Mouse (Mus musculus) forebrain, embryonic 15.5 days (tissue): ENCODE data around the gene Tsfm. TPM values are rescaled to one million over a fixed set of nuclear protein-coding genes. Genes with fewer than 3 reads are reported as not detected.

Experiments
- ATAC-seq: fragments of 200-750 bp; cut with Nextera tagmentation; replicated peaks from 2 replicates; pipeline ENCODE4 v1.8.0; 2017; ENCODE audit warnings: mild to moderate bottlenecking, moderate TSS enrichment, moderate library complexity
- H3K27ac ChIP-seq: fragments of 300-500 bp; sonication (generic); replicated peaks from 2 replicates; pipeline ENCODE4 v1.5.1; 2015; ENCODE audit warnings: mild to moderate bottlenecking, inconsistent platforms
- H3K27me3 ChIP-seq: fragments of 300-500 bp; sonication (generic); 2 replicates; pipeline ENCODE4 v1.6.1; 2015; ENCODE audit warnings: inconsistent platforms
- H3K36me3 ChIP-seq: fragments of 300-500 bp; sonication (generic); 2 replicates; pipeline ENCODE4 v1.6.1; 2015; ENCODE audit warnings: mild to moderate bottlenecking, inconsistent platforms
- H3K4me1 ChIP-seq: fragments of 300-500 bp; sonication (generic); 2 replicates; pipeline ENCODE4 v1.6.1; 2015; ENCODE audit warnings: inconsistent platforms
- H3K4me2 ChIP-seq: fragments of 300-500 bp; sonication (generic); replicated peaks from 2 replicates; pipeline ENCODE4 v1.6.1; 2015; ENCODE audit warnings: mild to moderate bottlenecking, inconsistent platforms
- H3K4me3 ChIP-seq: fragments of 300-500 bp; sonication (generic); 2 replicates; pipeline ENCODE4 v1.5.1; 2015; ENCODE audit warnings: mild to moderate bottlenecking, inconsistent platforms
- H3K9ac ChIP-seq: fragments of 300-500 bp; sonication (generic); replicated peaks from 2 replicates; pipeline ENCODE4 v1.6.1; 2015; ENCODE audit warnings: mild to moderate bottlenecking, inconsistent platforms
- H3K9me3 ChIP-seq: fragments of 300-500 bp; sonication (generic); 2 replicates; pipeline ENCODE4 v1.6.1; 2016; ENCODE audit warnings: inconsistent platforms
- WGBS: fragments of 180-500 bp; shearing (Covaris S2); methylation state at CpG from one replicate; pipeline ENCODE4 v1.1.7; 2015; ENCODE audit warnings: mixed read lengths; 5-methylcytosine and 5-hydroxymethylcytosine counted together
- polyA plus RNA-seq: library from polyadenylated mRNA; unstranded; fragments of >200 nt; fragmentation: Nextera tagmentation; extraction: Ambion mirVana; gene quantifications from 2 replicates; pipeline ENCODE4 v1.2.1, GENCODE M21; 2015

Tsfm gene
- polyA plus RNA-seq, 1 experiment from 2014 or later: 67.3 TPM

DNA sequence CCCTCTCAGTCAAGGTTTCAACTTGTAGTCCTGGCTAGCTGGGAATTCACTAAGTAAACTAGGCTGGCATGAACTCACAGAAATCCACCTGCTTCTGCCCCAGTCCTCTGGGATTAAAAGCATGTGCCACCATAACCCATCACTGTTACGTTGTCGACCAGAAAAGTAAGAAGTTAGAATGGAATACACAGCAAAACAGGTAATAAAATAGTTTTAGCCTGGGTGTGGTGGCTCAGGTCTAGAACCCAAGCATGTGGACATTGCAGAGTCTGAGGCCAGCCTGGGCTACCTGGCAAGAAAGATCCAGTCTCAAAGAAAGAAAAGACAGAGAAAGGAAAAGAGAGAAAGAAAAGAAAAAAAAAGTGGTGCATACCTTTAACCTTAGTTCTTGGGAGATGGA, 30.9 kb upstream of the Tsfm start:
- Histone ChIP-seq H3K36me3 (peaks cover 31% of the 10 kb centered on the region), H3K4me2 (peak overlapping the region; percentile 74), H3K9ac (peak overlapping the region; percentile 76), H3K27me3 (no peaks in the 10 kb centered on the region), H3K4me1 (peaks cover 58% of the 10 kb centered on the region), H3K4me3 (peak overlapping the region; percentile 72), H3K9me3 (no peaks in the 10 kb centered on the region), H3K27ac (peak overlapping the region; percentile 96)
- 66% methylated on average over 2 of the region's 2 CpGs for WGBS
- ATAC-seq: no peak

DNA sequence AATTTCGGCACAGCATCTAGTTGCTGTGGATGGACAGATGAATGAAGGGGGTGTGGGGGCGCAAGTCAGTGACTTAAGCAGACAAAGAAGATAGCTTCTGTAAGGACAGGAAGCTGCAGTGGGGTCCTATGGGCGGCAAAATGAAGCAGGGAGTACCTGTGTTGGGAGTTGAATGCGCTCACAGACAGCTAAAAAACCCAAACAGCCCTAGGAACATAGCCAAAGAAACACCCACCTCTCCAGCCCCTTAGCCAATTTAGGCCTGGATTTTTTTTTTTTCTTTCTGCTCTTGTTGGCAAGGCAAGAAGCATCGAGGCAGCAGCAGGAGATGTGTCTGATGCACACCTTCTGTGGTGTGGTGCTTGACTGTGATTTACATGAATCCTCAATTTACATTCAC, 30.4 kb upstream of the Tsfm start:
- H3K4me1 ChIP-seq: peaks cover 59% of the 10 kb centered on the region
- H3K9ac ChIP-seq: peak overlapping the region; percentile 76
- no peaks in the 10 kb centered on the region for H3K9me3 ChIP-seq

DNA sequence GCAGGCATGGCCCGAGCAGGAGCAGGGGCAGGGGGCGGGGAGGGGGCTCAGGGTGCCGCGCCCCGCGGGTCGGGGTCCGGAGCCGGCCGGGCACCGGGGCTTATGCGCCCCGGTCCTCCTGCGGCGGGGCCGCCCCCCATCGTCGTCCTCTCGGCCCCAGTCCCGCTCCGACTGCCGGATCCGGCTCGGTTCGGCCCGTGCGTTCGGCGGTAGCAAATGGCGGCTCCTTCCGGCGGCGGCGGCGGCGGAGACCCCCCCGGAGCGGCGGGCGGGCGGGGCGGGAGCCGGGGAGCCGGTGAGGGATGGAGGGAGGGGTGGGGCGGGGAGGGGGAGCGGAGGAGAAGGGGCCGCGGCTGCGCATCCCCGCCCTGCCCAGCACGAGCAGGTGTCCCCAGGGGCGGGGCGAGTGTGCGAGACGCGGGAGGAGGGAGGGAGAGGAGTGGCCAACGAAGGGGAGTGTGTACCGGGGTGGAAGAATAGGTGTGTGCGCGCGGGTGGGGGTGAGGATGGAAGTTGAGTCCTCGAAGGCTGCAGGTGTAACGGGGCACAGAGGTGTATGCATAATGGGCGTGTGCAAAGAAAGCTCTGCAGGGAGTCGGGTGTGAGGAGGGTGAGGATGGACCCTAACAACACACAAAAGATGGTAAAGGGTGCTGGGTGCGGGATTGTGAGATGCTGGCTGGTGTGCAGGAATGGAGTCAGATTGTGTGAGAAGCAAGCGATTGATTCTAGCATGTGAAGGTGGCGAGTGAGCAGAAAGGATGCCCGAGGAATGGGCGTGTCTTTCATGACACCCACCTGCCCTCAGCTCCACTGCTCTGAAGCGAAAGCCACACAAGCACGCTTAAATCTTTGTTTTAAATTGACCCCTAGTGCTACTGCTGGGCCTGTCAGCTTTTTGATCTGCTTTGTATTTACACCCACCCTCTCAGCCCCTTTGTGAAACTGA, 29.6 kb upstream of the Tsfm start, which contains the start of gene March9:
Gene March9 (minus strand): TSS at position 217 of the 949 bp plus-strand sequence.
- H3K27me3 ChIP-seq: no peaks in the 10 kb centered on the region
- H3K4me1 ChIP-seq: peaks cover 54% of the 10 kb centered on the region
- under 1% methylated on average over 65 of the region's 72 CpGs for WGBS
- peak within 1 kb of the TSS; percentile 72 for H3K4me3 ChIP-seq
- H3K36me3 ChIP-seq: peaks cover 31% of the 10 kb centered on the region
- H3K4me2 ChIP-seq: peak within 1 kb of the TSS; percentile 74
- H3K27ac ChIP-seq: peak within 1 kb of the TSS; percentile 96
- peak within 1 kb of the TSS; percentile 76 for H3K9ac ChIP-seq
- ATAC-seq: peak; percentile 44
- no peaks in the 10 kb centered on the region for H3K9me3 ChIP-seq

More for the DNA sequence above, 30.4 kb upstream of the Tsfm start:
- peaks cover 31% of the 10 kb centered on the region for H3K36me3 ChIP-seq
- no peak for ATAC-seq
- H3K4me2 ChIP-seq: peak overlapping the region; percentile 74
- WGBS: 10% methylated on average over 5 of the region's 5 CpGs
- peak overlapping the region; percentile 72 for H3K4me3 ChIP-seq
- H3K27me3 ChIP-seq: no peaks in the 10 kb centered on the region
- peak overlapping the region; percentile 96 for H3K27ac ChIP-seq

DNA sequence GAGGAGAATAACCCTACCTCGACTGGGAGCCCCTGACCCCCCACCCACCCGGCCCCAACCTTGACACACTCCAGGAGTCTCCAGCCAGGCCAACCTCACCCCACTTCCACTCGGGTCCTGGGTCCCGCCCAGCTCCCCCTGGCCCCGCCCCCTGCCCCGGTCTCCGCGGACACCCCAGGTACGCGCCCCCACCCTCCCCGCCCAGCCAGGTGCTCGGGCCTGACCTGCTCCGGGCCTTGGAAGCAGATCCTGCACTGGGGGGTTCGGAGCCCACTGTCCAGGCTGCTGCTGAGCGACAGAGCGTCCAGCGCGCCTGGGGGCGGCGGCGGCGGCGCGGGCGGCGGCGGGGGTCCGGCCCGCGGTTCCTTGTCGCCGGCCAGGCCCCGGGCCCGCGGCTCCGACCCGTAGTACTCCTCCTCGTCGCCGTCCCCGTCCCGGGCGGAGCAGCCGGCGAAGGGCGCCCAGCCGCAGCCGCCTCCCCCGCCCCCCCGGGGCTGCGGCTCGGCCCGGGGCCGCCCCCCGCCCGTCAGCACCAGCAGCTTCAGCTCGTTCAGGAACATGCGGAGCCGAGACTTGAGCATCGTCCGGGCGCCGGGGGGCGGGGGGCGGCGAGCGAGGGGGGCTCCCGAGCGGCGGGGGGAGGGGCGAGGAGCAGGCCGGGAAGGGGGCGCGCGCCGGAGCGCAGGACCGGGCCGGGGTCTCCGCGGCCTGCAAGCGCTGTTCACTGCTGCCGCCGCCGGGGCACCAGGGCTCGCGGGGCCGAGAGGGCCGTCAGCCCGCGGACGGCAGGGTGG, 28.7 kb upstream of the Tsfm start:
- peak overlapping the region; percentile 74 for H3K4me2 ChIP-seq
- WGBS: under 1% methylated on average over 74 of the region's 92 CpGs
- H3K27me3 ChIP-seq: no peaks in the 10 kb centered on the region
- peak overlapping the region; percentile 96 for H3K27ac ChIP-seq
- H3K4me3 ChIP-seq: peak overlapping the region; percentile 72
- peak overlapping the region; percentile 76 for H3K9ac ChIP-seq
- no peak for ATAC-seq
- no peaks in the 10 kb centered on the region for H3K9me3 ChIP-seq
- H3K36me3 ChIP-seq: peaks cover 31% of the 10 kb centered on the region
- H3K4me1 ChIP-seq: peaks cover 46% of the 10 kb centered on the region

DNA sequence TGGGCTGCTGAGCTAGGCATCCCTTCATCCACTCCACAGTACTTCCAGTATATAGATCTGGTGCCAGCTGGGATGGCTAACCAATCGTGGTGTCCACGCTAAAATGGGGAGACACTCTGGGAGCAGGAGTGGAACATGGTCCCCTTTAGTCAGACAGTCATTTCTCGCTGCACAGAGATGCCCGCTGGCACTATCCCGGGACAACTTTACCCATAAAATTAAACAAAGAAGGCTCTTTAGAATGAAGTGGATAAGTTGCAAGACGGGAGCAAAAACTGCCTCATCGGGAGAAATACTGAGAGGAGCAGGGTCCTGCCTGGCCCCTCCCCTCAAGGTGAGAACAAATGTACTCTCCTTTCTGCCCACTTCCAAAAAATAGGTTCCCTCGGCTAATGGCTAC, 28.1 kb upstream of the Tsfm start:
- H3K36me3 ChIP-seq: peaks cover 38% of the 10 kb centered on the region
- ATAC-seq: no peak
- H3K4me1 ChIP-seq: peaks cover 45% of the 10 kb centered on the region
- H3K27ac ChIP-seq: peak overlapping the region; percentile 47
- H3K4me2 ChIP-seq: peak overlapping the region; percentile 74
- 4% methylated on average over 8 of the region's 8 CpGs for WGBS
- H3K9ac ChIP-seq: peak overlapping the region; percentile 76
- peak overlapping the region; percentile 72 for H3K4me3 ChIP-seq
- H3K27me3 ChIP-seq: no peaks in the 10 kb centered on the region
- no peaks in the 10 kb centered on the region for H3K9me3 ChIP-seq

DNA sequence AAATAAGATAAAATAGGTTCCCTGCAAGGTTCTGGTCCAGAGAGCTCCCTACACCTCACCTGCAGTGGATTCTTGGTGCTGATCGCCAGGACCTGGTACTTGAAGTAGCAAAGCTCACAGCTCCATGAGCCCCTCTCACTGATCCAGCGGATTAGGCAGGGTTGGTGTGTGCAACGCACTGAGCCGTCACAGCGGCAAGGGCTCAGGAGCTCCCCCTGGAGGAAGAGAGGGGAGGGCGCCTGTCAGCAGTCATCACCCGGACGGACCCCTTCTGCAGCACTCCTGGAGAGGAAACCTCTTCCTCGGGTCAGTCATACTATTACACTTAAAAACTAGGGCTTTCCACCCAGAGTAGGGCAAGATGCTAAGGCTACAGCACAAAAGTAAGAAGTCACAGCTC, 27.5 kb upstream of the Tsfm start:
- H3K4me2 ChIP-seq: peak overlapping the region; percentile 74
- no peaks in the 10 kb centered on the region for H3K27me3 ChIP-seq
- H3K4me3 ChIP-seq: peak overlapping the region; percentile 72
- H3K4me1 ChIP-seq: peaks cover 45% of the 10 kb centered on the region
- WGBS: under 1% methylated on average over 9 of the region's 9 CpGs
- ATAC-seq: peak; percentile 17; the same call in 1 of the 2 replicates
- peaks cover 39% of the 10 kb centered on the region for H3K36me3 ChIP-seq
- H3K27ac ChIP-seq: peak overlapping the region; percentile 47; the same call in 1 of the 2 replicates
- H3K9me3 ChIP-seq: no peaks in the 10 kb centered on the region
- H3K9ac ChIP-seq: peak overlapping the region; percentile 76

DNA sequence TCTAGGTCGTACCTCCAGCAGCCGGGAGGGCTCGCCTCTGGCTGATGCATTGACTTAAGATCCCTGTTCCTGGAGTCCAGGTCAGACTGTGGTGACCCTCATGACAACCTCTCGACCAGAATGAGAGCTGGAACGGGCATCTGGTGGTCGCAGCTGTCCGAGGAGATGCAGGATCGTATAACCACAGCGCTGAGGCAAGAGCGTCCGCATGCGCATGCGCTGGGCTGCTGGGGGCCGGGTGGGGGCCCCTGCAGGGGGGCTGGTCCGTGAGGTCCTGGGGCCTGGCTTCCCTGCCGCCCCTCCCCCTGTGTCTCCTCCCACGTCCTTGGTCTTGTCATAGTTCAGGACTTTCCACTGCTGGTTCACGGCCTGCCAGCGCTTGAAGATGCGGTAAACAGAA, 25.9 kb upstream of the Tsfm start:
- 90% methylated on average over 20 of the region's 20 CpGs for WGBS
- no peak overlapping the region for H3K27ac ChIP-seq
- peaks cover 3% of the 10 kb centered on the region for H3K27me3 ChIP-seq
- H3K4me3 ChIP-seq: no peak overlapping the region
- no peaks in the 10 kb centered on the region for H3K9me3 ChIP-seq
- H3K36me3 ChIP-seq: peaks cover 44% of the 10 kb centered on the region
- H3K4me2 ChIP-seq: no peak overlapping the region
- no peak for ATAC-seq
- peaks cover 33% of the 10 kb centered on the region for H3K4me1 ChIP-seq
- H3K9ac ChIP-seq: no peak overlapping the region

DNA sequence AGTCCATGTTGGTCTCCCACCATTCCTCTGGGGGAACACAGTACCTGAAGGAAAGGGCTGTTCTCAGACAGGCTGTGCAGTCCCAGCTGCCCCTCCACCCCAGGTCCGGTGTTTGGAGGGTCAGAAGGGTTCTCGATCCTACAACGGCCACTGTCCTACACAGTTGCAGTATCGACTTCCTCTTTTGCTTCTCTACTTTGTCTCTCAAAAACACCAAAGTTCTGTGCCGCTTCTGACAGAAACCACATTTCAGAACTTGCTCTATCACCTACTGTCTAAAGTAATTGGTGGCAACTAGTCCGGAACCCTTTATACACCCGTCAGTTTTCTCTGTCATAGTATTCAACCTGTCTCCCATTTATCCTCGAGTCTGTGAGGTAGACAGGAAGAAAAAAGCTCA, 24.8 kb upstream of the Tsfm start:
- peaks cover 14% of the 10 kb centered on the region for H3K27me3 ChIP-seq
- 91% methylated on average over 8 of the region's 8 CpGs for WGBS

DNA sequence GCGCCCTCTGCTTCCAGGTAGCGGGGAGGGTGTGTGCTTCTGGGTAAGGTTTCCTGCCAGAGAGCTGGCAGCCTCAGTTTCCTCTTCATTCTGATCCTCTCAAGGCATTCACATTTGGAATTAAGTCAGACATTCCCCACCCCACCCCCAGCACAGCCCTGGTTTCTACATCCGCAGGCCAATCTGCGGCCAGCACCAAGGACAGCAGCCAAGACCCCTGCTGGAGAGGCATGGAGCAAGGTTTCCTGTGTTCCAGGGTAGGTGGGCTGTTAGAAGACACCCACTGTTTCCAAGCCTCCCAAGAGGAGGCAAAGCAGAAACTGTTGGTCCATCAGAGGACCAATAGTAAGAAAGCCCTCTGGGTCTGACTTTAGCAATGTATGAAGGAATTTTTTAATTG, 24.0 kb upstream of the Tsfm start:
- no peak overlapping the region for H3K27ac ChIP-seq
- H3K36me3 ChIP-seq: peaks cover 44% of the 10 kb centered on the region
- WGBS: 81% methylated on average over 4 of the region's 4 CpGs
- no peak overlapping the region for H3K9ac ChIP-seq
- peaks cover 21% of the 10 kb centered on the region for H3K27me3 ChIP-seq
- H3K4me1 ChIP-seq: peaks cover 21% of the 10 kb centered on the region
- no peak overlapping the region for H3K4me2 ChIP-seq
- no peaks in the 10 kb centered on the region for H3K9me3 ChIP-seq
- H3K4me3 ChIP-seq: no peak overlapping the region
- no peak for ATAC-seq

More for the DNA sequence above, 24.8 kb upstream of the Tsfm start:
- no peak overlapping the region for H3K4me3 ChIP-seq
- H3K4me1 ChIP-seq: peaks cover 22% of the 10 kb centered on the region
- H3K4me2 ChIP-seq: no peak overlapping the region
- no peaks in the 10 kb centered on the region for H3K9me3 ChIP-seq
- H3K36me3 ChIP-seq: peaks cover 44% of the 10 kb centered on the region
- ATAC-seq: no peak
- no peak overlapping the region for H3K27ac ChIP-seq
- no peak overlapping the region for H3K9ac ChIP-seq

DNA sequence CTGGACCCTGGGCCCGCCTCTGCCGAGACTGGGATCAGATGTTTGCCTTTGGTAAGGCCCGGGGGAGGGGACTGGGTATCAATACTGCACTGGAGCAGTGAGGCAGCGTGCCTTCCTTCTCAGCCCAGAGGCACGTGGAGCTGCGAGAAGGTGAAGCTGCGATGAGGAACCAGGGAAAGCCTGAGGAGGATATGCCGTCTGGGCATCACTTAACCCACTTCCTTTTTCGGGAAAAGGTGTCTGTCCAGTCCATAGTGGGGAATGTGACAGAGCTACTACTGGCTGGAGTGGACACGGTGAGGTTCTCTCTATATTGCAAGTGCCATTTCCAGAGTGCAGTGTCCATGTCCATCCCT, 19.5 kb upstream of the Tsfm start:
- peaks cover 5% of the 10 kb centered on the region for H3K4me1 ChIP-seq
- H3K36me3 ChIP-seq: peaks cover 20% of the 10 kb centered on the region
- H3K4me2 ChIP-seq: no peak overlapping the region
- no peak for ATAC-seq
- no peaks in the 10 kb centered on the region for H3K9me3 ChIP-seq
- 18% methylated on average over 10 of the region's 10 CpGs for WGBS
- peaks cover 41% of the 10 kb centered on the region for H3K27me3 ChIP-seq
- no peak overlapping the region for H3K9ac ChIP-seq
- no peak overlapping the region for H3K4me3 ChIP-seq
- no peak overlapping the region for H3K27ac ChIP-seq

DNA sequence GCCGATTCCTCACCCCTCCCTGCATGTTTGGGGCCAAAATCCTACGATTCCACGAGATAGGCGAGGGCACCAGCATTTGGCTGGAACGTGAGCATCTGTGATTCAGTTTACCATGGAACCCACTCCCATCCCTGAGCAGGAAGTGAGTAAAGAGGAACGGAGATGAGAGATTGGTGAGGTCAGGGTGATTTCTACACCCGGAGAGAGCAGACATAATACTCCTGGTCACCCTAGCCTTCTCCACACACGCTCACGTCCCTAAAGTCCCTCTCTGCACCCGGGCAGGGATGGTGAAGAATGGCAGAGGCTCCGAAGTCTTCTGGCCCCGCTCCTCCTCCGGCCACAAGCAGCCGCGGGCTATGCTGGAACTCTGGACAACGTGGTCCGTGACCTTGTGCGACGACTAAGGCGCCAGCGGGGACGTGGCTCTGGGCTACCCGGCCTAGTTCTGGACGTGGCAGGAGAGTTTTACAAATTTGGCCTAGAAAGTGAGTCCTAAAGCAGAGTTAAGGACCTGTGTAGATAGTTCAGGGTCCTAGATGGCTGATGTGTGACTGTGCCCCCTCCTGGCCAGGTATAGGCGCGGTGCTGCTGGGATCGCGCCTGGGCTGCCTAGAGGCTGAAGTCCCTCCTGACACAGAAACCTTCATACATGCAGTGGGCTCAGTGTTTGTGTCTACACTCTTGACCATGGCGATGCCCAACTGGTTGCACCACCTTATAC, 18.9 kb upstream of the Tsfm start:
- H3K27me3 ChIP-seq: peaks cover 41% of the 10 kb centered on the region
- H3K4me1 ChIP-seq: peaks cover 5% of the 10 kb centered on the region
- H3K4me2 ChIP-seq: no peak overlapping the region
- no peak overlapping the region for H3K9ac ChIP-seq
- H3K9me3 ChIP-seq: no peaks in the 10 kb centered on the region
- WGBS: 3% methylated on average over 29 of the region's 29 CpGs
- no peak overlapping the region for H3K4me3 ChIP-seq
- ATAC-seq: no peak
- H3K27ac ChIP-seq: no peak overlapping the region
- peaks cover 19% of the 10 kb centered on the region for H3K36me3 ChIP-seq
